Mouse (Mus musculus): ENCODE measurements around the gene Cwc15. TPM values are rescaled to one million over a fixed set of nuclear protein-coding genes. Genes with fewer than 3 reads are reported as not detected.

Gene Cwc15
- polyA plus RNA-seq, 1 experiment from 2014 or later = 125 TPM

GRCm38 (mm10) chr9:14547584-14548365, 47.4 kb downstream of the Cwc15 start:
- H3K4me2 ChIP-seq (replicated peaks; ENCODE audit: low read depth, low read length) = no peak overlapping the region
- no peaks in the 10 kb centered on the region for H3K9me3 ChIP-seq (ENCODE audit: low read length)
- no peaks in the 10 kb centered on the region for H3K27me3 ChIP-seq (replicated peaks; ENCODE audit: insufficient read depth, low read length)
- WGBS = 52% methylated on average over 12 of the region's 12 CpGs
- ATAC-seq (no peak), DNase-seq (ENCODE audit: low spot score) (peak; percentile 24)
- H3K9ac ChIP-seq (replicated peaks; ENCODE audit: low read depth) = no peak overlapping the region
- H3K4me1 ChIP-seq (ENCODE audit: insufficient read depth, low read depth, low read length) = peaks cover 5% of the 10 kb centered on the region; the same call in 1 of the 2 replicates
- no peak for TF ChIP-seq CTCF (IDR thresholded peaks at IDR 0.05)
- no peak for TF ChIP-seq EP300 (IDR thresholded peaks at IDR 0.05)
- no peak overlapping the region for H3K27ac ChIP-seq (ENCODE audit: low read length)
- H3K4me3 ChIP-seq (ENCODE audit: low read depth, low read length) = no peak overlapping the region
- H3K36me3 ChIP-seq (ENCODE audit: insufficient read depth, low read length) = peaks cover 33% of the 10 kb centered on the region; the same call in 1 of the 2 replicates

- no peak for DNase-seq (ENCODE audit: low spot score)
- H3K9ac ChIP-seq (replicated peaks; ENCODE audit: low read depth) = no peak overlapping the region
- TF ChIP-seq CTCF (IDR thresholded peaks at IDR 0.05) (no peak), EP300 (IDR thresholded peaks at IDR 0.05) (no peak)
- 75% methylated on average over 11 of the region's 11 CpGs for WGBS
- H3K27me3 ChIP-seq (replicated peaks; ENCODE audit: insufficient read depth, low read length) = no peaks in the 10 kb centered on the region
- H3K4me2 ChIP-seq (replicated peaks; ENCODE audit: low read depth, low read length) = no peak overlapping the region
- peaks cover 36% of the 10 kb centered on the region; the same call in 1 of the 2 replicates for H3K36me3 ChIP-seq (ENCODE audit: insufficient read depth, low read length)
- no peak for ATAC-seq
- H3K9me3 ChIP-seq (ENCODE audit: low read length) = no peaks in the 10 kb centered on the region
- no peak overlapping the region for H3K27ac ChIP-seq (ENCODE audit: low read length)
- peaks cover 5% of the 10 kb centered on the region; the same call in 1 of the 2 replicates for H3K4me1 ChIP-seq (ENCODE audit: insufficient read depth, low read depth, low read length)
- H3K4me3 ChIP-seq (ENCODE audit: low read depth, low read length) = no peak overlapping the region
These were observed 47.9 kb downstream of the Cwc15 start for GRCm38 (mm10) chr9:14548366-14548761.

- H3K4me2 ChIP-seq (replicated peaks; ENCODE audit: low read depth, low read length) = no peak overlapping the region
- H3K4me1 ChIP-seq (ENCODE audit: insufficient read depth, low read depth, low read length) = no peaks in the 10 kb centered on the region
- no peak overlapping the region for H3K4me3 ChIP-seq (ENCODE audit: low read depth, low read length)
- no peak overlapping the region for H3K27ac ChIP-seq (ENCODE audit: low read length)
- no peak overlapping the region for H3K9ac ChIP-seq (replicated peaks; ENCODE audit: low read depth)
- H3K27me3 ChIP-seq (replicated peaks; ENCODE audit: insufficient read depth, low read length) = no peaks in the 10 kb centered on the region
- H3K36me3 ChIP-seq (ENCODE audit: insufficient read depth, low read length) = peaks cover 47% of the 10 kb centered on the region
- TF ChIP-seq EP300 (IDR thresholded peaks at IDR 0.05) = no peak
- no peak for TF ChIP-seq CTCF (IDR thresholded peaks at IDR 0.05)
- no peaks in the 10 kb centered on the region for H3K9me3 ChIP-seq (ENCODE audit: low read length)
- 92% methylated on average over 10 of the region's 10 CpGs for WGBS
- no peak for ATAC-seq
- no peak for DNase-seq (ENCODE audit: low spot score)
These were observed 57.9 kb downstream of the Cwc15 start for GRCm38 (mm10) chr9:14558332-14558731.

- Histone ChIP-seq H3K27me3 (replicated peaks; ENCODE audit: insufficient read depth, low read length) (no peaks in the 10 kb centered on the region), H3K4me3 (ENCODE audit: low read depth, low read length) (no peak overlapping the region), H3K27ac (ENCODE audit: low read length) (no peak overlapping the region), H3K4me1 (ENCODE audit: insufficient read depth, low read depth, low read length) (no peaks in the 10 kb centered on the region), H3K9ac (replicated peaks; ENCODE audit: low read depth) (no peak overlapping the region), H3K4me2 (replicated peaks; ENCODE audit: low read depth, low read length) (no peak overlapping the region), H3K36me3 (ENCODE audit: insufficient read depth, low read length) (peaks cover 49% of the 10 kb centered on the region), H3K9me3 (ENCODE audit: low read length) (no peaks in the 10 kb centered on the region)
- ATAC-seq (peak; percentile 59), DNase-seq (ENCODE audit: low spot score) (peak; percentile 11)
- WGBS = 69% methylated on average over 10 of the region's 10 CpGs
- TF ChIP-seq CTCF (IDR thresholded peaks at IDR 0.05) (no peak), EP300 (IDR thresholded peaks at IDR 0.05) (no peak)
These were observed 59.0 kb downstream of the Cwc15 start for GRCm38 (mm10) chr9:14559430-14559829.

- Histone ChIP-seq H3K4me1 (ENCODE audit: insufficient read depth, low read depth, low read length) (no peaks in the 10 kb centered on the region), H3K9ac (replicated peaks; ENCODE audit: low read depth) (no peak overlapping the region), H3K27me3 (replicated peaks; ENCODE audit: insufficient read depth, low read length) (no peaks in the 10 kb centered on the region), H3K36me3 (ENCODE audit: insufficient read depth, low read length) (peaks cover 44% of the 10 kb centered on the region), H3K27ac (ENCODE audit: low read length) (no peak overlapping the region), H3K4me2 (replicated peaks; ENCODE audit: low read depth, low read length) (no peak overlapping the region), H3K4me3 (ENCODE audit: low read depth, low read length) (no peak overlapping the region), H3K9me3 (ENCODE audit: low read length) (no peaks in the 10 kb centered on the region)
- no peak for ATAC-seq
- DNase-seq (ENCODE audit: low spot score) = no peak
- no peak for TF ChIP-seq CTCF (IDR thresholded peaks at IDR 0.05)
- no peak for TF ChIP-seq EP300 (IDR thresholded peaks at IDR 0.05)
- 77% methylated on average over 9 of the region's 9 CpGs for WGBS
These were observed 59.6 kb downstream of the Cwc15 start for GRCm38 (mm10) chr9:14559996-14560395.

Other genes starting within 250 kb of the Cwc15 start
- gene Sesn3, start 225.6 kb upstream of the Cwc15 start, polyA plus RNA-seq (2015; fragmentation: Nextera tagmentation; extraction: Ambion mirVana) = 6.0 and 6.7 TPM in 2 replicates
- gene Endod1, start 119.1 kb upstream of the Cwc15 start, polyA plus RNA-seq (2015; fragmentation: Nextera tagmentation; extraction: Ambion mirVana) = 14.4 and 16.6 TPM in 2 replicates
- 0.19 and 0.20 TPM in 2 replicates for gene Kdm4d, start 135 bp upstream of the Cwc15 start, polyA plus RNA-seq (2015; fragmentation: Nextera tagmentation; extraction: Ambion mirVana)
- gene Amotl1, start 144.4 kb downstream of the Cwc15 start, polyA plus RNA-seq (2015; fragmentation: Nextera tagmentation; extraction: Ambion mirVana) = 12.9 and 14.3 TPM in 2 replicates
- gene Piwil4, start 240.1 kb downstream of the Cwc15 start, polyA plus RNA-seq (2015; fragmentation: Nextera tagmentation; extraction: Ambion mirVana) = 9.1 and 9.8 TPM in 2 replicates

Measured in lung, postnatal 0 days (tissue).